In genomic region chrX:12136261-12137101, GRCm38 (mm10) we compare ENCODE assay signal across 8 mouse cellular contexts. TPM values are rescaled to one million over a fixed set of nuclear protein-coding genes. Genes with fewer than 3 reads are reported as not detected.
A peak's percentile ranks its signal among the peaks of the same experiment; 100 is the strongest.
DNase-seq lines count a peak whose midpoint lies in the region; ATAC-seq and TF ChIP-seq lines count a peak whose summit lies in the region.

No protein-coding gene starts in this region.

- H3K4me3 ChIP-seq in gastrocnemius, adult 2 months, result peak overlapping the region; percentile 73
- H3K4me3 ChIP-seq in heart, embryonic 13.5 days, result peak overlapping the region; percentile 52
- H3K4me3 ChIP-seq in stomach, postnatal 0 days (ENCODE audit: low read depth, low read length), result peak overlapping the region; percentile 38

- peak overlapping the region; percentile 93 for H3K27ac ChIP-seq in gastrocnemius, adult 2 months
- H3K27ac ChIP-seq in heart, embryonic 13.5 days (replicated peaks), result peak overlapping the region; percentile 88
- H3K27ac ChIP-seq in stomach, postnatal 0 days (replicated peaks), result peak overlapping the region; percentile 56

- no peak for ATAC-seq in heart, embryonic 13.5 days (ENCODE audit: extremely low read depth, insufficient number of reproducible peaks, low FRiP score, low TSS enrichment)
- ATAC-seq in stomach, postnatal 0 days (ENCODE audit: low FRiP score, low TSS enrichment), result 0 out of 2 replicates have a peak, but pooled peaks have one; percentile 19

- intact Hi-C loops in gastrocnemius, adult 2 months (cut with DNase I), result loop anchor here (2.0 to 10.0 kb wide), 3 partner anchors 20 to 472 kb away; no protein-coding TSS in a partner anchor
- intact Hi-C loops in gastrocnemius, postnatal 36 days (cut with DNase I), result loop anchor here (10.0 kb wide), 1 partner anchor 502 kb away; no protein-coding TSS in a partner anchor

- WGBS in heart, embryonic 13.5 days, result under 1% methylated on average over 48 of the region's 50 CpGs
- 2% methylated on average over 48 of the region's 50 CpGs for WGBS in stomach, postnatal 0 days

- H3K4me1 ChIP-seq in heart, embryonic 13.5 days, result peaks cover 46% of the 10 kb centered on the region
- no peaks in the 10 kb centered on the region for H3K4me1 ChIP-seq in stomach, postnatal 0 days (replicated peaks; ENCODE audit: control insufficient read depth, insufficient read depth)

- TF ChIP-seq CTCF in gastrocnemius, adult 2 months (IDR thresholded peaks at IDR 0.05), result no peak
- no peak for TF ChIP-seq CTCF in brain, embryonic 14.5 days (IDR thresholded peaks at IDR 0.05; ENCODE audit: borderline replicate concordance, extremely low read depth, insufficient read depth, insufficient read length)
- TF ChIP-seq CTCF in stomach, postnatal 0 days (IDR thresholded peaks at IDR 0.05; ENCODE audit: low read depth), result no peak

- peak; percentile 71 for DNase-seq in gastrocnemius, adult 2 months
- DNase-seq in gastrocnemius, postnatal 36 days, result no peak
- peak; percentile 70 for DNase-seq in brain, embryonic 14.5 days (ENCODE audit: low read depth)
- DNase-seq in kidney, postnatal 36 days, result peak; percentile 71
- peak; percentile 74 for DNase-seq in mesoderm, embryonic 11.5 days (ENCODE audit: low read depth, low spot score)
- peak; percentile 43 for DNase-seq in stomach, postnatal 0 days (ENCODE audit: low spot score)
- no peak for DNase-seq in right cerebral cortex, postnatal 4 days

- peak overlapping the region; percentile 81 for H3K4me2 ChIP-seq in heart, embryonic 13.5 days
- H3K4me2 ChIP-seq in stomach, postnatal 0 days (replicated peaks; ENCODE audit: low read depth), result peak overlapping the region; percentile 67

- H3K36me3 ChIP-seq in heart, embryonic 13.5 days, result no peaks in the 10 kb centered on the region
- no peaks in the 10 kb centered on the region for H3K36me3 ChIP-seq in stomach, postnatal 0 days (ENCODE audit: control insufficient read depth, insufficient read depth, low read length)

- H3K9ac ChIP-seq in heart, embryonic 13.5 days, result peak overlapping the region; percentile 80
- H3K9ac ChIP-seq in stomach, postnatal 0 days (ENCODE audit: low read length), result peak overlapping the region; percentile 48

- no peak for TF ChIP-seq POLR2A in brain, embryonic 14.5 days (IDR thresholded peaks at IDR 0.05; ENCODE audit: borderline replicate concordance, extremely low read depth, insufficient read depth, insufficient read length, poor library complexity, severe bottlenecking)

- no peaks in the 10 kb centered on the region for H3K9me3 ChIP-seq in heart, embryonic 13.5 days
- no peaks in the 10 kb centered on the region for H3K9me3 ChIP-seq in stomach, postnatal 0 days (ENCODE audit: control insufficient read depth, low read length)

- H3K27me3 ChIP-seq in heart, embryonic 13.5 days (replicated peaks), result peaks cover 98% of the 10 kb centered on the region
- no peaks in the 10 kb centered on the region for H3K27me3 ChIP-seq in stomach, postnatal 0 days (ENCODE audit: control insufficient read depth, insufficient read depth, low read length)

- no peak for TF ChIP-seq EP300 in stomach, postnatal 0 days (optimal IDR thresholded peaks at IDR 0.05)

RNA-seq across cellular contexts. Expression of gene Bcor, which starts 23.7 kb away (rescaled TPM):
- total RNA-seq in gastrocnemius, adult 2 months (2021), result 10 to 100 TPM; 14.9 to 17.1 TPM
- 10 to 100 TPM; 10.4 to 14.4 TPM for total RNA-seq in gastrocnemius, postnatal 36 days (2021)
- 18.3 and 29.3 TPM in 2 replicates for polyA plus RNA-seq in brain, embryonic 14.5 days (2012; rRNA removed)
- polyA plus RNA-seq in heart, embryonic 13.5 days (2015; fragmentation: Nextera tagmentation; extraction: Ambion mirVana), result 14.2 and 14.5 TPM in 2 replicates
- polyA plus RNA-seq in stomach, postnatal 0 days (2015; fragmentation: Nextera tagmentation; extraction: Ambion mirVana), result 4.7 and 5.5 TPM in 2 replicates

Comparison
In these comparisons a context has a peak if more than half of its experiments do, and no peak if none do; other contexts are left out.
1. DNase-seq: peak in gastrocnemius, adult 2 months (single experiment), brain, embryonic 14.5 days (single experiment), kidney, postnatal 36 days (2 of 2), mesoderm, embryonic 11.5 days (single experiment) and stomach, postnatal 0 days (single experiment); none in gastrocnemius, postnatal 36 days (0 of 2) and right cerebral cortex, postnatal 4 days (single experiment).
2. Peak in every context shown above with its lines, with median percentiles within 50 percentile points of each other: H3K27ac ChIP-seq and H3K4me3 ChIP-seq.